Mouse (Mus musculus) left cerebral cortex, adult 8-10 months (tissue): ENCODE data around the gene Nup210l. TPM values are rescaled to one million over a fixed set of nuclear protein-coding genes. Genes with fewer than 3 reads are reported as not detected.

Source experiments
- DNase-seq, 2 experiments: peaks; one replicate each; pipeline ENCODE4 v3.0.0; 2022; ENCODE audit warnings: low spot score in 2 of 2
- total RNA-seq, 4 experiments: library from RNA; stranded (reverse); gene quantifications; 2 replicates each; pipeline ENCODE4 v1.2.4; 2022

The Nup210l gene
- total RNA-seq: under 1 TPM; 0.21 to 0.35 (median 0.32) TPM

DNA sequence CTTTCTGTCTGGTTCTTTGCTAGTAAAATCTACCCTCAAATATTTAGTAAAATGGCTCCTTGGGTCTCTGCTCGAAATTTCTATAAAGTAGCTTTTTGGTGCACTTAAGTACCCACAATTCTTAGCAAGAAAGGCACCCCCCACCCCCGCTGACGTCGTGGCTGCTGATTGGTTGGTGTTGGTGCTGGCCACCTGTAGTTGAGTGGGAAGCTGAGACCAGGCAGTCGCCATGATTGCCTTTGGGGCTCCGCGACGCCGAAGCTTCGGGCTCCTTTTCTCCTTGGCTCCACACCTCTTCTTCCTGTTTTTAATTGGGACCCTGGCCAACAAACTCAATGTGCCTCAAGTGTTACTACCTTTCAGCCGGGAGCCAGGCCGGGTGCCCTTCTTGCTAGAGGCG is at the start of gene Nup210l:
Nup210l (plus strand) TSS at position 195 of the 400 bp plus-strand sequence.
- DNase-seq: no peak

GRCm38 (mm10) chr3:90061549-90061948 is 42.4 kb upstream of the Nup210l start:
- DNase-seq: no peak

DNA sequence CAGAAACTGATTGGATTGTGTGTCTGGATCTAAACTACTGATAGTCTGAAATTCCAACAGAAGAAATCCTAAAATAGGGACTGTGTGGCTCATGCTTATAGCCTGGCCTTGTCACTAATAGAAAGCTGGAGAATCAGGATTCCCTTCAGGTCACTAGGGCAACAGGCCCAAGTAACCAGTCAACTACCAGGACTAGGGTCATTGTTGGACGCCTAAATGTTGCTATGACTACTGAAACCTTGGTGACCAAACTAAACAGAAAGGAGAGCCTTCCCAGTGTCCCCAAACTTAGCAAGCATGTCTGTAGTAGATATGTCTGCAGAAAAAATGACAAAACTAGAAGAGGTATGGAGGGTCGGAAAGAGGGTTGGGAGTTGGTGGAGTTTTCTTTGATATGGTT is 41.4 kb upstream of the Nup210l start:
- no peak for DNase-seq

- DNase-seq: no peak
Measured at GRCm38 (mm10) chr3:90064383-90064782, 39.5 kb upstream of the Nup210l start.

- peak in 1 of 2 experiments; percentile 34 for DNase-seq
Measured at GRCm38 (mm10) chr3:90065553-90065952, 38.4 kb upstream of the Nup210l start.

GRCm38 (mm10) chr3:90067851-90068250 is 36.1 kb upstream of the Nup210l start:
- no peak for DNase-seq

DNA sequence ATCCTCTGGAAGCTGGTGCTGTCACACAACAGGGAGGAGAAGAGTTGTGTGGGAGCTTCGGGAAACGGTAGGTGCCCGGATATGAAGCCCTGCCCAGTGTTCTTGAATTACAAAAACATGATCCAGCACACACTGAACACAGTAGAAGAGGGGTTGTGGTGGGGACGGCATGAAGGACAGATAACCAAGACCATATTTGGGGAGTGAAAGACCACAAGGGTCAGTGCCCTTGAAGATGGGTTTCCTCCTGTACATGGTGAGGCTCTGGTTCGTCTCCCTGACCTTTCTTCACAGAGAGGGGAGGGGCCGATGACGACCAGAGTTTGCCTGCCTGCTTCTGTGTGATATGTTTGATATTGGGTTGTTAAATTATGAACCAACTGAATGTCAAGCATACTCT is 34.2 kb upstream of the Nup210l start:
- DNase-seq: no peak

- no peak for DNase-seq
Measured at GRCm38 (mm10) chr3:90072294-90072693, 31.6 kb upstream of the Nup210l start, which contains the start of gene Tpm3. Gene Tpm3, plus strand, starts transcription at chr3:90072649.

DNA sequence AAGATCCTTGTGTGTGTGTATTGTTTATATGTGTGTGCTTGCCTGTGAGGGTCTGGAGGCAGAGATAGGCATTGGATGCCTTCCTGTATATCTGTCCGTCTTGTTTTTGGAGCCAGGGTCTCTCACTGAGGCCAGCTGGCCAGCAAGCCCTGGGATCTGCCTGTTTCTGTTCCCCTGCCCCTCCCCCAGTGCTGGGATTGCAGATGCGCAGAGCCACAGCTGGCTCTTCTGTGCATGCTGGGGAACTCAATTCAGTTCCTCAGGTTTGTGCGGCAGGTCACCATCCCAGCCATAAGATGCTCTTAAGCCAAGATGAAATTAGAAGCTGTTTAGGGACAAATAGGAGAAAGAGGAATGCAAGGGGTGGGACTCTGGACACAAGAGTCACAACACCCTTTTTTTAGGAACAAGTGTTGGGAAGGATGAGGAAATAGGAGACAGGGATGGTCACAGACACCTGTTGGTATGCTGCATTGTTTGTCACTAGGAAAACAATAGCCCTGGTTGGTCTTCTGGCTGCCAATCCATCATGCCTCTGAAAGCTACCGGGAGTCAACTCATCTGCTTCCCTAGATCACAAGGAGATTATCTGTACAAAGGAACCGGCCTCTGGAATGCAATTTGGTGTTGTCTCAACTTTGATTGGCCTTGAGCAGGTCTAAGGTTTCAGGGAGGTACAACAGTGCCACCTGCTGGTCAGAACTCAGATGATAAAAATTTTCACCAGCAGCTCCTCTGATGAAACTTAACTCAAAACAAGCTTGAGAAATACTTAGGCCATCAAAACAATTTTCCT is 26.8 kb upstream of the Nup210l start:
- DNase-seq: peak; percentile 65 to 69

GRCm38 (mm10) chr3:90078224-90078623 is 25.7 kb upstream of the Nup210l start:
- DNase-seq: no peak

GRCm38 (mm10) chr3:90079133-90079762 is 24.7 kb upstream of the Nup210l start:
- peak; percentile 86 to 91 for DNase-seq

GRCm38 (mm10) chr3:90079763-90080497 is 24.0 kb upstream of the Nup210l start:
- peak in 1 of 2 experiments; percentile 51 for DNase-seq

DNA sequence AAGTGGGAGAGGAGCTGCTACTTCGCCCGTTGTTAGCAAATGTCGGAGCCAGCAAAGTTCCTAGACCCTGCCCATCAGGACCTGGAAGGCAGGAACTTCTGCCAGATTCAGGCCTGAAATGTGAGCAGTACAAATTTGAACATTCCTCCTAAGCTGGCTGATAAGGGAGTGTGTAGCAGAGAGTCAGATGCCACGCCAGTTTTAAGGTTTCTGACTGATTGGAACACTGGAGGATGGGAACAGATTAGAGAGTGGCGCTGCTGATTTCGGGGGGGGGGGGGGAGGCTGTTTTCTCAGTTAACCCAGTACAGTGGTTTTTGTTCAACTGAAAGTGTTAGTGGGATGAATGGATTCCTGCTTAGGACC is 23.5 kb upstream of the Nup210l start:
- DNase-seq: no peak

GRCm38 (mm10) chr3:90081365-90082240 is 22.3 kb upstream of the Nup210l start:
- DNase-seq: no peak

DNA sequence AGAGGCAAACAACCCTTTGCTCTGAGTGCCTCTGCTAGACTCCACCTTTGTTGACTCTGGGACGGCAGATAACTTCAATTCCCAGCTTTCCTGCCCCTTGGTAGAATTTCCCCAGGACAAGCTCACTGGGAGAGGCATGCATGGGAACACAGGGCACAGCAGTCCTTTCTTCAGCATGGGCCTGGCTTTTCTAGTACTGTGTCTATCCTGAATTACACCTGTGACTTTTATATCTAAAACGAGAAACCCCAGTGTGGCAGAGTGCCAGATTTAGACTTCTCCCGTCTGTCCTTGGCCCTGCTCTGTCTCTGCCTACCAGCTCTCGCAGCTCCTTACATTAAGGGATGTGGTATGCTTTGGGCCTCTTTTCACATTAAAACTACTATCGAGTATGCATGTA is 20.9 kb upstream of the Nup210l start:
- DNase-seq: peak in 1 of 2 experiments; percentile 35

GRCm38 (mm10) chr3:90083698-90084324 is 20.1 kb upstream of the Nup210l start:
- DNase-seq: peak in 1 of 2 experiments; percentile 69

- DNase-seq: no peak
Measured at GRCm38 (mm10) chr3:90084790-90085189, 19.1 kb upstream of the Nup210l start.

DNA sequence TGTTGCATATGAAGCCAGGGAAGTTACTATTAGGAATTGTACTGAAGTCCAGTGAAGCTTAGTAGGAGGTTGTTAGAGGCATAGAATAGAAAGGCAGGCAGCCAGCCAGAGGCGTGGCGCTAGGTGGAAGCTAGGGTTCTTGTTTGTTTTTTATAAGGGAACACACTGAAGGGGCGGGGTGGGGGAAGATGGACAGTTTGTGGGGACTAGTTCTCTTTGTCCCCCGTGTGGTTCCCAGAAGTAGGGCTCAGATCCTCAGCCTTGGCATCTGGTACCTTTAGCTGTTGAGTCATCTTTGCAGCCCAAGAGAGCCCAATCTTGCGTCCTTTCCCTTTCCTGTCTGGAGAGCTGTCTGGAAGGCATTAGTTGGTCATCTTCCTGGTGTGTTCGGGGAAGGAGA is 18.7 kb upstream of the Nup210l start:
- DNase-seq: no peak

GRCm38 (mm10) chr3:90086068-90086467 is 17.9 kb upstream of the Nup210l start:
- DNase-seq: no peak

GRCm38 (mm10) chr3:90088617-90089016 is 15.3 kb upstream of the Nup210l start:
- DNase-seq: no peak

DNA sequence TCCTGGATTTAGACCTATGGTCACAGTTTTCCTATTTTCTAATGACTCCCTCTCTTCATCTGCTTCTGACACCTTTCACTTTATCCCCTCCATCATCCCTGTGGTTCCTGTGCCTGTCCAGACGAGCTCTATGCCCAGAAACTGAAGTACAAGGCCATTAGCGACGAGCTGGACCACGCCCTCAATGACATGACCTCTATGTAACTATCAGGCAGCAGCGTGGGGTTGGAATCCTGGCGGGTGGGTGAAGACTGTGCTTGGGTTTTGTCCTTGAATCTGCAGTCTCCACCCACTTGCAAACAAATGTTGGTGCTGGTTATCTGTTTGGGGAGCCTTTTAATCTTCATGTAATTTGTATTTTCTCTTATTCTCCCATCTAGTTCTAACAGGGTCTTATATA is 13.0 kb upstream of the Nup210l start:
- no peak for DNase-seq
